Mouse (Mus musculus): ENCODE measurements around the gene Slc25a33. TPM values are rescaled to one million over a fixed set of nuclear protein-coding genes. Genes with fewer than 3 reads are reported as not detected.

The Slc25a33 gene
- polyA plus RNA-seq, 1 experiment from 2014 or later = 10.6 TPM

GRCm38 (mm10) chr4:149794010-149794338 lies 19.9 kb upstream of the Slc25a33 start:
- ATAC-seq (ENCODE audit: insufficient read depth) = peak; percentile 33; the same call in 1 of the 2 replicates
- 45% methylated on average over 8 of the region's 8 CpGs for WGBS (ENCODE audit: insufficient replicate concordance)
- Histone ChIP-seq H3K4me2 (no peak overlapping the region), H3K4me3 (replicated peaks) (no peak overlapping the region), H3K9me3 (replicated peaks) (no peaks in the 10 kb centered on the region), H3K27me3 (no peaks in the 10 kb centered on the region), H3K9ac (no peak overlapping the region), H3K27ac (replicated peaks) (no peak overlapping the region), H3K4me1 (replicated peaks) (peaks cover 56% of the 10 kb centered on the region), H3K36me3 (replicated peaks) (no peaks in the 10 kb centered on the region)

- no peak; the same call in 1 of the 2 replicates for ATAC-seq (ENCODE audit: insufficient read depth)
- WGBS (ENCODE audit: insufficient replicate concordance) = 36% methylated on average over 13 of the region's 13 CpGs
- Histone ChIP-seq H3K36me3 (replicated peaks) (no peaks in the 10 kb centered on the region), H3K27ac (replicated peaks) (no peak overlapping the region), H3K27me3 (no peaks in the 10 kb centered on the region), H3K4me2 (no peak overlapping the region), H3K9me3 (replicated peaks) (no peaks in the 10 kb centered on the region), H3K9ac (no peak overlapping the region), H3K4me1 (replicated peaks) (peaks cover 52% of the 10 kb centered on the region), H3K4me3 (replicated peaks) (no peak overlapping the region)
These were observed 19.3 kb upstream of the Slc25a33 start for GRCm38 (mm10) chr4:149793156-149794009.

- ATAC-seq (ENCODE audit: insufficient read depth) = 0 out of 2 replicates have a peak, but pooled peaks have one; percentile 8
- no peak overlapping the region for H3K4me2 ChIP-seq
- no peak overlapping the region for H3K27ac ChIP-seq (replicated peaks)
- no peak overlapping the region for H3K4me3 ChIP-seq (replicated peaks)
- H3K9me3 ChIP-seq (replicated peaks) = no peaks in the 10 kb centered on the region
- WGBS (ENCODE audit: insufficient replicate concordance) = 31% methylated on average over 10 of the region's 10 CpGs
- H3K36me3 ChIP-seq (replicated peaks) = no peaks in the 10 kb centered on the region
- no peaks in the 10 kb centered on the region for H3K27me3 ChIP-seq
- peaks cover 46% of the 10 kb centered on the region for H3K4me1 ChIP-seq (replicated peaks)
- H3K9ac ChIP-seq = no peak overlapping the region
These were observed 18.2 kb upstream of the Slc25a33 start for GRCm38 (mm10) chr4:149792159-149792800.

- H3K4me2 ChIP-seq = no peak overlapping the region
- no peak overlapping the region for H3K9ac ChIP-seq
- ATAC-seq (ENCODE audit: insufficient read depth) = no peak
- H3K4me1 ChIP-seq (replicated peaks) = peaks cover 43% of the 10 kb centered on the region
- no peaks in the 10 kb centered on the region for H3K9me3 ChIP-seq (replicated peaks)
- H3K36me3 ChIP-seq (replicated peaks) = no peaks in the 10 kb centered on the region
- no peak overlapping the region for H3K4me3 ChIP-seq (replicated peaks)
- H3K27me3 ChIP-seq = no peaks in the 10 kb centered on the region
- H3K27ac ChIP-seq (replicated peaks) = no peak overlapping the region
- 74% methylated on average over 4 of the region's 4 CpGs for WGBS (ENCODE audit: insufficient replicate concordance)
These were observed 17.4 kb upstream of the Slc25a33 start for GRCm38 (mm10) chr4:149791470-149791869.

GRCm38 (mm10) chr4:149790969-149791368 lies 16.9 kb upstream of the Slc25a33 start:
- Histone ChIP-seq H3K36me3 (replicated peaks) (no peaks in the 10 kb centered on the region), H3K4me3 (replicated peaks) (no peak overlapping the region), H3K9me3 (replicated peaks) (no peaks in the 10 kb centered on the region), H3K4me2 (no peak overlapping the region), H3K4me1 (replicated peaks) (peaks cover 39% of the 10 kb centered on the region), H3K27me3 (no peaks in the 10 kb centered on the region), H3K27ac (replicated peaks) (peak overlapping the region; percentile 29; the same call in 1 of the 2 replicates), H3K9ac (no peak overlapping the region)
- ATAC-seq (ENCODE audit: insufficient read depth) = no peak
- WGBS (ENCODE audit: insufficient replicate concordance) = 64% methylated on average over 2 of the region's 2 CpGs

GRCm38 (mm10) chr4:149790546-149790945 lies 16.5 kb upstream of the Slc25a33 start:
- Histone ChIP-seq H3K36me3 (replicated peaks) (no peaks in the 10 kb centered on the region), H3K27me3 (no peaks in the 10 kb centered on the region), H3K4me3 (replicated peaks) (no peak overlapping the region), H3K9ac (no peak overlapping the region), H3K4me1 (replicated peaks) (peaks cover 36% of the 10 kb centered on the region), H3K27ac (replicated peaks) (peak overlapping the region; percentile 51; the same call in 1 of the 2 replicates), H3K4me2 (no peak overlapping the region), H3K9me3 (replicated peaks) (no peaks in the 10 kb centered on the region)
- ATAC-seq (ENCODE audit: insufficient read depth) = no peak
- 30% methylated on average over 4 of the region's 4 CpGs for WGBS (ENCODE audit: insufficient replicate concordance)

GRCm38 (mm10) chr4:149789421-149790194 lies 15.5 kb upstream of the Slc25a33 start:
- H3K9me3 ChIP-seq (replicated peaks) = no peaks in the 10 kb centered on the region
- no peaks in the 10 kb centered on the region for H3K27me3 ChIP-seq
- no peak overlapping the region for H3K4me3 ChIP-seq (replicated peaks)
- WGBS (ENCODE audit: insufficient replicate concordance) = 75% methylated on average over 13 of the region's 13 CpGs
- no peak overlapping the region for H3K4me2 ChIP-seq
- H3K4me1 ChIP-seq (replicated peaks) = peaks cover 34% of the 10 kb centered on the region
- no peak overlapping the region for H3K9ac ChIP-seq
- ATAC-seq (ENCODE audit: insufficient read depth) = no peak
- H3K27ac ChIP-seq (replicated peaks) = no peak overlapping the region
- no peaks in the 10 kb centered on the region for H3K36me3 ChIP-seq (replicated peaks)

- 60% methylated on average over 5 of the region's 5 CpGs for WGBS (ENCODE audit: insufficient replicate concordance)
- H3K27ac ChIP-seq (replicated peaks) = no peak overlapping the region
These were observed 10.8 kb upstream of the Slc25a33 start for GRCm38 (mm10) chr4:149784901-149785300.

GRCm38 (mm10) chr4:149784371-149784770 lies 10.3 kb upstream of the Slc25a33 start:
- no peaks in the 10 kb centered on the region for H3K27me3 ChIP-seq
- no peak overlapping the region for H3K4me3 ChIP-seq (replicated peaks)
- 70% methylated on average over 9 of the region's 9 CpGs for WGBS (ENCODE audit: insufficient replicate concordance)
- H3K9me3 ChIP-seq (replicated peaks) = no peaks in the 10 kb centered on the region
- H3K4me2 ChIP-seq = no peak overlapping the region
- no peak overlapping the region for H3K9ac ChIP-seq
- no peaks in the 10 kb centered on the region for H3K36me3 ChIP-seq (replicated peaks)
- H3K27ac ChIP-seq (replicated peaks) = no peak overlapping the region
- no peak for ATAC-seq (ENCODE audit: insufficient read depth)
- H3K4me1 ChIP-seq (replicated peaks) = peaks cover 21% of the 10 kb centered on the region

More at GRCm38 (mm10) chr4:149784901-149785300, 10.8 kb upstream of the Slc25a33 start:
- no peak overlapping the region for H3K4me3 ChIP-seq (replicated peaks)
- H3K9me3 ChIP-seq (replicated peaks) = no peaks in the 10 kb centered on the region
- no peaks in the 10 kb centered on the region for H3K27me3 ChIP-seq
- no peak for ATAC-seq (ENCODE audit: insufficient read depth)
- peaks cover 22% of the 10 kb centered on the region for H3K4me1 ChIP-seq (replicated peaks)
- no peak overlapping the region for H3K4me2 ChIP-seq
- H3K36me3 ChIP-seq (replicated peaks) = no peaks in the 10 kb centered on the region
- H3K9ac ChIP-seq = no peak overlapping the region

GRCm38 (mm10) chr4:149782975-149783374 lies 8.9 kb upstream of the Slc25a33 start:
- Histone ChIP-seq H3K27ac (replicated peaks) (no peak overlapping the region), H3K4me2 (no peak overlapping the region), H3K4me1 (replicated peaks) (peaks cover 19% of the 10 kb centered on the region), H3K4me3 (replicated peaks) (no peak overlapping the region), H3K9ac (no peak overlapping the region), H3K9me3 (replicated peaks) (no peaks in the 10 kb centered on the region), H3K36me3 (replicated peaks) (no peaks in the 10 kb centered on the region), H3K27me3 (no peaks in the 10 kb centered on the region)
- ATAC-seq (ENCODE audit: insufficient read depth) = no peak
- WGBS (ENCODE audit: insufficient replicate concordance) = 51% methylated on average over 8 of the region's 8 CpGs

All from liver, embryonic 15.5 days (tissue).